Mouse (Mus musculus) cerebellum, adult (tissue): ENCODE data around the gene Ccp110.

Source experiments
- ATAC-seq: cut with Nextera tagmentation; 2 replicates; pipeline ENCODE4 v1.9.2; 2017; ENCODE audit warnings: mild to moderate bottlenecking, moderate library complexity, mixed read lengths; ENCODE audit not compliant: insufficient number of reproducible peaks, low FRiP score, low TSS enrichment

The Ccp110 gene

DNA sequence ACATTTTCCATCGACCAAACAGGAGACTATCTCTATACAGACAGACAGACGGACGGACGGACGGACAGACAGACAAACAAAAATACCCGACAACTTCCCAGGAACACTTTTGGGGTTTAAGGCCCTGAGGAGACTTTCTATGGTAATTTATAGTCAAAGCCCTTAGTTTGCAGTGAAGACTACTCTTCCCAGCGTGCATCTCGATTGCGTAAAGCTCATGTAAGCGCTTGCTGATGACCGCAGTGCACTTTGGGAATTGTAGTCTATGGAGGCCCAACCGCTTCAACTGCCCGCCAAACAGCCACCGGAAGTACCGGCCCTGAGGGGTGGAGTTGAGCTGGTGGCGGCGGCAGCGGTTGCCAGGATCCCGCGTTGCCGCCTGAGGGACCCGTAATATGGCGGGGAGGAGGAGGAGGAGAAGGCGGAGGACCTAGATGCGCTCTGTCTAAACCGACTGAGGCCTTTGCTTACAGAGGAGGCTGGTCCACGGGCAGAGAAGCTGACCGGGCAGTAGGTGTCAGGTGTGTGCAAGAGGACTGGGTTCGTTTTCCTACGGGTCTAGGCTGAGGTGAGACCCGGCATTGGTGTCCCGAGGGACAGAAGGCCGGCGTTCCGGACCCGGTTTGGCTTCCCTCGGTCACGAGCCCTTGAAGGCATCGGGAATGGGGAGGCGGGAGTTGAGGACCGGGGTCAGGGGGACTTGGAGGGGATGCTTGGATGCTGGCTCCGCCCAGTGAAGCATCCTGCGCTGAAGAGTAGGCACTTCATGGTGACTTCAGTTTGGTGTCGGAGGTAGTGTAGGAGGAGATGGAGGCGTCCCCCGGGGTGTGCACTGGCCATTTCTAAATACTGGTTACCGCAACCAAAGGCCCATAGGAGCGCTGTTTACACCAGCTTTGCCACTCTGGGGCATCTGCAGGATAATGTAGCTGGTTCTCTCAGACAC lies at the start of gene Ccp110:
TSS of gene Ccp110 (plus strand) at position 325 of the 946 bp plus-strand sequence.
- ATAC-seq: peak; percentile 99

DNA sequence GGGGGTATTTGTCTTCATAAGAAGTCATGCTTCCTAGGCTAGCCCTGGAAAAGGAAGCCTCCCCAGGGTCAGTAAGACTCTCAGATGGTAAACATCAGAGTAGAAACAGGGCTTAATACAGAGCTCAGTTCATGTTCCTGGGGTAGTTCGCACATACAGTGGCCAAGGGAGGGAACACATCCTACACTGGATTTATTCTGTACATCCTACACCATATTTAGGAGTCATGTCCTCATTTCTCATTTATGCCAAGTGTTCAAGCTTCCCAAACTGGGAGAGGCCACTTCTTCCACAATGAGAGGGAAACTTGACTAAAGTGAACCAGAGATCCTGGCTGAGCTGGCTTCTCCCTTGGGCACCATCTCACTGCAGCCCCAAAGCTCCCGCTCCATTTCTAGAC lies 44.6 kb upstream of the Ccp110 start:
- ATAC-seq: no peak

DNA sequence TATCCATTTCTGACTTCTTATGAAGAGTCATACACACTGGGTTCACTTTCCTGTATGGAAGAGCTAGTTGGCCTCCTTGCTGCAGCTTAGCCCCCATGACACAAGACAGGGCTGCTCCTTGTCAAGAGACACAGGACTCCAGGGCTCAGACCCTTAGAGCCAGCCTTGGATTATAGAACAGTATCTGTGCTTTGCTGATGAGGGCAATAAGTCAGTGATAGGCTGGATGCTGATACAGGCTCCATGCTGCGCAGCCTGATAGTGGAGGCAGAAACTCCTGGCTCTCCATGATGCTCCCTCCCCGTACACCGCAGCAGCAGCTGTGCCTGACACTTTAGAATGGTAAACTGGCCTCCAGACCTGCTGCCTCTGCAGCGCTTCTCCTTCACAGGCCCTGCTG lies 42.2 kb upstream of the Ccp110 start:
- no peak for ATAC-seq

GRCm38 (mm10) chr7:118676826-118677225 lies 35.5 kb upstream of the Ccp110 start:
- no peak for ATAC-seq

- peak; percentile 70 for ATAC-seq
These were observed 24.2 kb upstream of the Ccp110 start for GRCm38 (mm10) chr7:118688199-118688598.

DNA sequence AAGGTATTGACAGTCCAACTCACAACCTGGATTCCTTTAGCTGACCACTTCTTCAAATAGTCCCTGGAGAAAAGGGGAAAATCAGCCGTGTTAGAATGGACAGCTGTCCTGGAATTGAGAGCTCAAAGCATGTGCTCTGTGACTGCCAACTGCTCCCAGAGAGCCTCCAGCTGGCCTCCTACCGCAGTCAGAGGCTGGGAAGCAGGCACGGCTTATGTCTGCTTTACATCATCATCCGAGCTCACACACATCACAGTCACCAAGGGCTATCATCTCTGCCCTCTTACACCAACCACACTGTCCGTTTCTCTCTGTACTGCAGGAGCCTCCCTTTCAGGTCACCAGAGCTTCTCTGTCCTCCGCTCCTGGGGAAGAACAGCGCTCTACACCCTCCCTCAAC lies 23.3 kb upstream of the Ccp110 start:
- ATAC-seq: 0 out of 2 replicates have a peak, but pooled peaks have one; percentile 49

GRCm38 (mm10) chr7:118691287-118691686 lies 21.1 kb upstream of the Ccp110 start:
- ATAC-seq: no peak

DNA sequence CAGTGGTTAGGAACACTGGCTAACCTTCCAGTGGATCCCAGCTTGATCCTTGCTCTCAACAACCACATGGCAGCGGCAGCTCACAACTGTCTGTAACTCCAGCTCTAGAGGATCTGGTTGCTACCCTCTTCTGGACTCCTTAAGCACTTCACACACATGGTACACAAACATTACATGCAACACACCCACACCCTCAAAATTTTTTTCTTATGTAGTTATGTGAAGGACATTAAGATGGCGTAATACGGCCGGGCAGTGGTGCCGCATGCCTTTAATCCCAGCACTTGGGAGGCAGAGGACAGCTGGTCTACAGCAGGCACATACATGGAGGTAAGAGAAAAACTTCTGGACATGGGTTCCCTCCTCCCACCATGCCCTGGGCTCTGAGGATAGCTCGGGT lies 16.2 kb upstream of the Ccp110 start:
- no peak for ATAC-seq

DNA sequence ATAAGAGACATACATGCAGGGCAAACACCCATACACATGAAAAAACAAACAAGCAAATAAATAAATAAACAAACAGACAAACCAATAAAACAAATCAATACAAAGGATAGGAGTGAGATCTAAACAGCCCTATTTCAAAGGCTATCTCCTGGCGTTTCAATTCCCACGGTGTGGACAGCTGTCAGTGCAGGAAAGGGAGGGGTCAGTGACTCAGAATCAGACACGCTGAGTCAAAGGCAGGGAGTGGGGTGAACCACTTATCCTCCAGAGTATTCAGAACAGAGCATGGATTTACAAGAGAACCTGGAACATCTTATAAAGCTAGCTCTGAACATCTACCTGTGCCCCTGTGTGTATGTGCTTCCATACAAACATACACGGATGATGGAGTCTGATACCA lies 15.2 kb upstream of the Ccp110 start:
- ATAC-seq: no peak

DNA sequence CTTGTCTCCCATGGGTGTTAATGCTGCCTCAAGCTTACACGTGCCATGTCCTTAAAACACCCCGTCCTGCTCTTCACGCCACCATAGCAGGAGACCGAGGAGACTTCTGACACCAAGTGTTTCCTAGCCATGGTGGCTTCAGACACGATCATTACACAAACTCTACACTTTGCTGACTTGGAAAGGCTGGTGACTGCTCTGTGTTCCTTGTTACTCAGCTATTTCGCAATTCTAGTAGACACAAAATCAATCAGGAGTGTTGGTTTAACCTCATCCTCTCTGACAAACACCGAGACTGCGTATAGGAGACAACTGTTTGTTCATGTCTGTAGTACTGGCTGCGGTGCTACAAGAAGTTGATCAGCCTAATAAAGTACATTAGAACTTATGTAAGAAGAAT lies 13.5 kb upstream of the Ccp110 start:
- ATAC-seq: no peak

GRCm38 (mm10) chr7:118703144-118703561 lies 9.2 kb upstream of the Ccp110 start:
- ATAC-seq: no peak

GRCm38 (mm10) chr7:118704001-118704850 lies 8.1 kb upstream of the Ccp110 start:
- no peak for ATAC-seq

GRCm38 (mm10) chr7:118705101-118705961 lies 7.0 kb upstream of the Ccp110 start, which contains the start of gene Gde1:
Gene Gde1 (minus strand): TSS chr7:118705778.
- peak; percentile 98 for ATAC-seq

- ATAC-seq: peak; percentile 24; the same call in 1 of the 2 replicates
These were observed 6.3 kb upstream of the Ccp110 start for GRCm38 (mm10) chr7:118706051-118706450.

DNA sequence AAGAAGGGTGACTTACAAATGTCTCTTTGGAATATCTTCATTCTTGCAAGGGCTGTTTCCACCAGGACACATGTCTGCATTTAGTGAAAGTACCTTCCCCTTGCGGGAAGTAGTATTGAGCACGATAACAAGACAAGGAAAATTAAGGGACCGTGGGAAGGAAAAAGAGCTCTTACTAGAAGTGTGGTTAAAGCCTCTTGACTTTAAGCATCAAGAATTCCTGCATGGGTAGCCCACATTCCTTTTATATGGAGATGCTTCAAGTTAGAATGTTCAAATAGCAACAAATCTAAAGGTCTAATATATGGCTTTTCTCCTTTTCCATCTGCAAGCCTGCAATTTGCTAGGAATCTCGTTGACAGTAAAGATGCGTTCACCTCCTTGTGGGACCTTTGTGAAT lies 5.9 kb upstream of the Ccp110 start:
- no peak for ATAC-seq

DNA sequence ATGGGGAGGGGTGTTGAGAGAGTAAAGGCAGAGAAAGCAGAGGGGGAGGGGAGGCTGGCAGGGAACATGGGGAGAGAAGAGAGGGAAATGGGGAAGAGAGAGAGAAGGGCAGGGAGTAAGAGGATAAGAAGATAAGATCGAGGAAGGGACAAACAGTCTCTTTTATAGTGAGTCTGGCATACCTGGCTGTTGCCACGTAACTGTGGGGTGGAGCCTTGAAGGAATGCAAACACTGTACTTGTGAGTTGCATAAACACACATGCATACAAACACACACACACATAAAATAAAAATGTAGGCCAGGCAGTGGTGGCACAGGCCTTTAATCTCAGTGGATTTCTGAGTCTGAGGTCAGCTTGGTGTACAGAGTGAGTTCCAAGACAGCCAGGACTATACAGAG lies 5.1 kb upstream of the Ccp110 start:
- ATAC-seq: no peak

DNA sequence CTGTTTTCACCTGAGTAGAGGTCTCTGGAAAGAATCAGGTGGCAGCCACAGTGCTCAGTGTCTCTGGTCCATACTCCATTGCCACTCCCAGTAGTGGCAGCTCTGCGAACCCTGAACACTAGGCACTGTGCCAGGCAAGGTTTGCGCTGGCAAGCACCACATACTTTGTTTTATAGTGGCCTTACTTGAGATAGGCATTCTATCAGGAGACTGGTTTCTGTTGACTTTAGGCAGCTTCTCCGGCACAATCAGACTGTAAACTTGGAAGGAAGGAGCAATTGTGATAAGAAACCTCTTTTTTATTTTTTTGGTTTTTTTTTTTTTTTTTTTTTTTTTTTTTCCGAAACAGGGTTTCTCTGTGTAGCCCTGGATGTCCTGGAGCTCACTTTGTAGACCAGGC lies 4.3 kb upstream of the Ccp110 start:
- ATAC-seq: no peak

- ATAC-seq: no peak
These were observed 1.6 kb upstream of the Ccp110 start for GRCm38 (mm10) chr7:118710776-118711175.

DNA sequence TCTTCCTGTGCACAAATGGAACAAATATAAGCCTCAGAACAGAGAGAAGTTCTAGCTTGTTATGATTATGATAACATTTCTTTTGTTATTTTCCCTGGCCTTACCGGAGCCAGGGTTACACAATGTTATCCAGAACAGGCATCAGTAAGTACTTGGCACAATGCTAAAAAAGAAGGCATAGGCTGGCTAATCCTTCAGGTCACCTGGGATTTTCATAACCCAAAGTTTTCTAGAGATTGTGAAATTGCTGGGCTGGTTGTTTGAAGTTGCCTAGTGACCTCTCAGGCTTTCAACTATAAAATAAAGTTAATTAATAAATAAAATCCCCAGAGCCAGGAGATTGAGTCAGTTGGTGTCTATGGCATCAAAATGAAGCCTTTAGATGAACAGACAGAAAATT lies 2.5 kb downstream of the Ccp110 start:
- ATAC-seq: no peak

GRCm38 (mm10) chr7:118718066-118718465 lies 5.7 kb downstream of the Ccp110 start:
- ATAC-seq: no peak
